24 mouse cellular contexts compared by ENCODE assay signal in genomic region chr1:131514197-131514596, GRCm38 (mm10). TPM values are rescaled to one million over a fixed set of nuclear protein-coding genes. Genes with fewer than 3 reads are reported as not detected.
DNase-seq lines count a peak whose midpoint lies in the region; ATAC-seq lines count a peak whose summit lies in the region.
"Had no signal": no experiment of that assay in that cellular context is flagged by ENCODE, and none has a peak within 500 bp of the region (broad histone marks: within the 10 kb centered on the region; RNA-seq: fewer than 3 reads in every experiment).

No protein-coding gene starts in this region.

- no peak overlapping the region for H3K9ac ChIP-seq in heart, embryonic 12.5 days
- no peak overlapping the region for H3K9ac ChIP-seq in heart, embryonic 11.5 days (ENCODE audit: low read depth, low read length)
- H3K9ac ChIP-seq: intestine, embryonic 15.5 days; limb, embryonic 13.5 days; liver, embryonic 13.5 days; lung, embryonic 14.5 days; midbrain, embryonic 15.5 days; neural tube, embryonic 13.5 days had no signal

- H3K36me3 ChIP-seq in heart, embryonic 12.5 days, result no peaks in the 10 kb centered on the region
- no peaks in the 10 kb centered on the region for H3K36me3 ChIP-seq in heart, embryonic 11.5 days (ENCODE audit: control insufficient read depth, insufficient read depth, low read length)
- peaks cover 28% of the 10 kb centered on the region for H3K36me3 ChIP-seq in megakaryocyte, embryonic 14.5 days (replicated peaks; ENCODE audit: low read length)
- H3K36me3 ChIP-seq: hindbrain, embryonic 10.5 days; intestine, embryonic 15.5 days; limb, embryonic 13.5 days; liver, embryonic 13.5 days; midbrain, embryonic 15.5 days; neural tube, embryonic 13.5 days had no signal

- WGBS in heart, embryonic 12.5 days, result 58% methylated on average over 1 of the region's 1 CpGs
- WGBS in heart, embryonic 11.5 days (ENCODE audit: insufficient replicate concordance), result 54% methylated on average over 1 of the region's 1 CpGs

- no peak overlapping the region for H3K4me3 ChIP-seq in heart, embryonic 12.5 days
- H3K4me3 ChIP-seq in heart, embryonic 11.5 days (ENCODE audit: low read depth, low read length), result no peak overlapping the region
- peak overlapping the region; percentile 62 for H3K4me3 ChIP-seq in megakaryocyte, embryonic 14.5 days (replicated peaks)
- H3K4me3 ChIP-seq: hindbrain, embryonic 10.5 days; intestine, embryonic 15.5 days; layer of hippocampus, adult 2 months; limb, embryonic 13.5 days; liver, embryonic 13.5 days; midbrain, embryonic 15.5 days; neural tube, embryonic 13.5 days had no signal

- H3K4me2 ChIP-seq in heart, embryonic 12.5 days, result no peak overlapping the region
- H3K4me2 ChIP-seq in heart, embryonic 11.5 days, result no peak overlapping the region
- H3K4me2 ChIP-seq: intestine, embryonic 15.5 days; limb, embryonic 13.5 days; liver, embryonic 13.5 days; lung, embryonic 14.5 days; midbrain, embryonic 15.5 days; neural tube, embryonic 13.5 days had no signal

- no peaks in the 10 kb centered on the region for H3K9me3 ChIP-seq in heart, embryonic 12.5 days (replicated peaks)
- no peaks in the 10 kb centered on the region for H3K9me3 ChIP-seq in heart, embryonic 11.5 days (replicated peaks; ENCODE audit: control insufficient read depth, low read length)
- no peaks in the 10 kb centered on the region for H3K9me3 ChIP-seq in megakaryocyte, embryonic 14.5 days
- H3K9me3 ChIP-seq: hindbrain, embryonic 10.5 days; intestine, embryonic 15.5 days; limb, embryonic 13.5 days; liver, embryonic 13.5 days; midbrain, embryonic 15.5 days; neural tube, embryonic 13.5 days had no signal

- DNase-seq in ZHBTc4 (ENCODE audit: low read depth, low spot score), result peak; percentile 69
- no peak for DNase-seq in spleen, postnatal 36 days (ENCODE audit: low spot score in 2 of 2)
- no peak for DNase-seq in urinary bladder, postnatal 14 days (ENCODE audit: low spot score)
- DNase-seq: adrenal gland, adult 2 months; B cell, adult 2 months; cerebellum, adult 11 months; cerebellum, adult 9-11 months; gastrocnemius, postnatal 36 days; layer of hippocampus, postnatal 36 days; liver, embryonic 13.5 days; lung, embryonic 14.5 days; lung, postnatal 36 days; thymus, postnatal 14 days had no signal

- H3K27me3 ChIP-seq in heart, embryonic 12.5 days (replicated peaks), result no peaks in the 10 kb centered on the region
- no peaks in the 10 kb centered on the region for H3K27me3 ChIP-seq in heart, embryonic 11.5 days (ENCODE audit: control insufficient read depth, insufficient read depth, low read length)
- no peaks in the 10 kb centered on the region for H3K27me3 ChIP-seq in megakaryocyte, embryonic 14.5 days (replicated peaks)
- H3K27me3 ChIP-seq: intestine, embryonic 15.5 days; limb, embryonic 13.5 days; liver, embryonic 13.5 days; midbrain, embryonic 15.5 days; neural tube, embryonic 13.5 days had no signal

- no peak for ATAC-seq in heart, embryonic 12.5 days (ENCODE audit: insufficient number of reproducible peaks, low FRiP score)
- no peak for ATAC-seq in heart, embryonic 11.5 days (replicated peaks; ENCODE audit: insufficient number of reproducible peaks, low FRiP score, low TSS enrichment)
- no peak for ATAC-seq in megakaryocyte, adult 5-6 weeks (ENCODE audit: poor library complexity, severe bottlenecking)
- ATAC-seq: hindbrain, embryonic 16.5 days; intestine, embryonic 15.5 days; midbrain, embryonic 15.5 days had no signal

- H3K4me1 ChIP-seq in heart, embryonic 12.5 days (replicated peaks), result peaks cover 34% of the 10 kb centered on the region
- 0 out of 2 replicates have a peak, but pooled peaks cover 6% of the 10 kb centered on the region for H3K4me1 ChIP-seq in heart, embryonic 11.5 days (ENCODE audit: control insufficient read depth, insufficient read depth, low read length)
- H3K4me1 ChIP-seq in megakaryocyte, embryonic 14.5 days, result peaks cover 56% of the 10 kb centered on the region
- H3K4me1 ChIP-seq: intestine, embryonic 15.5 days had no signal

- 0 out of 2 replicates have a peak overlapping the region, but pooled peaks have one; percentile 13 for H3K27ac ChIP-seq in heart, embryonic 12.5 days (ENCODE audit: poor library complexity, severe bottlenecking)
- H3K27ac ChIP-seq in heart, embryonic 11.5 days (ENCODE audit: low read depth, low read length), result no peak overlapping the region
- H3K27ac ChIP-seq: hindbrain, embryonic 10.5 days; intestine, embryonic 15.5 days; layer of hippocampus, adult 2 months; limb, embryonic 13.5 days; liver, embryonic 13.5 days; midbrain, embryonic 15.5 days; neural tube, embryonic 13.5 days had no signal

RNA-seq across cellular contexts. Expression of gene Srgap2, which starts 13.0 kb away (rescaled TPM):
- polyA plus RNA-seq in heart, embryonic 12.5 days (2016; fragmentation: Nextera tagmentation; extraction: Ambion mirVana), result 18.6 and 24.3 TPM in 2 replicates
- 19.4 and 23.3 TPM in 2 replicates for polyA plus RNA-seq in heart, embryonic 11.5 days (2014; fragmentation: Nextera tagmentation; extraction: Ambion mirVana)
- 6.7 and 12.2 TPM in 2 replicates for polyA plus RNA-seq in megakaryocyte, embryonic 14.5 days (2012; ENCODE audit: insufficient read depth, low replicate concordance)
- total RNA-seq in megakaryocyte, adult 5-6 weeks (2015), result 57.5 and 67.8 TPM in 2 replicates
- total RNA-seq in megakaryocyte, adult 5-6 weeks (2017), result 25.7 and 43.9 TPM in 2 replicates

RNA-seq across cellular contexts. Expression of gene Fam72a, which starts 13.5 kb away (rescaled TPM):
- polyA plus RNA-seq in heart, embryonic 12.5 days (2016; fragmentation: Nextera tagmentation; extraction: Ambion mirVana), result 3.2 and 3.4 TPM in 2 replicates
- polyA plus RNA-seq in heart, embryonic 11.5 days (2014; fragmentation: Nextera tagmentation; extraction: Ambion mirVana), result 3.2 and 3.4 TPM in 2 replicates
- polyA plus RNA-seq in megakaryocyte, embryonic 14.5 days (2012; ENCODE audit: insufficient read depth, low replicate concordance), result 3.6 TPM in 1 of 2 replicates, not detected in the other
- total RNA-seq in megakaryocyte, adult 5-6 weeks (2015), result 6.6 and 7.0 TPM in 2 replicates
- total RNA-seq in megakaryocyte, adult 5-6 weeks (2017), result 2.8 and 5.2 TPM in 2 replicates
